Mouse (Mus musculus) intestine, embryonic 14.5 days (tissue): ENCODE results near the gene Atg5. TPM values are rescaled to one million over a fixed set of nuclear protein-coding genes. Genes with fewer than 3 reads are reported as not detected.

ENCODE experiments used
- ATAC-seq: fragments of 200-750 bp; cut with Nextera tagmentation; replicated peaks from 2 replicates; pipeline ENCODE4 v1.8.0; 2017; ENCODE audit warnings: low read depth, moderate number of reproducible peaks, moderate TSS enrichment, moderate library complexity; ENCODE audit not compliant: low FRiP score, low TSS enrichment
- DNase-seq: peaks from one replicate; pipeline ENCODE4 v3.0.0-alpha.2; 2018; ENCODE audit warnings: low spot score
- H3K27ac ChIP-seq: fragments of 300-500 bp; sonication (generic); 2 replicates; pipeline ENCODE4 v1.5.1; 2014; ENCODE audit warnings: low read depth, mild to moderate bottlenecking, control low read depth
- H3K27me3 ChIP-seq: fragments of 300-500 bp; sonication (generic); replicated peaks from 2 replicates; pipeline ENCODE4 v1.6.1; 2014; ENCODE audit warnings: low read length, control low read depth; ENCODE audit not compliant: control insufficient read depth, insufficient read depth
- H3K36me3 ChIP-seq: fragments of 300-500 bp; sonication (generic); 2 replicates; pipeline ENCODE4 v1.6.1; 2014; ENCODE audit warnings: low read length, control low read depth; ENCODE audit not compliant: control insufficient read depth, insufficient read depth
- H3K4me1 ChIP-seq: fragments of 300-500 bp; sonication (generic); replicated peaks from 2 replicates; pipeline ENCODE4 v1.6.1; 2014; ENCODE audit warnings: low read length, control low read depth, mixed read lengths; ENCODE audit not compliant: control insufficient read depth, insufficient read depth
- H3K4me2 ChIP-seq: fragments of 300-500 bp; sonication (generic); 2 replicates; pipeline ENCODE4 v1.6.1; 2014; ENCODE audit warnings: low read length
- H3K4me3 ChIP-seq: fragments of 300-500 bp; sonication (generic); 2 replicates; pipeline ENCODE4 v1.5.1; 2014; ENCODE audit warnings: low read depth, low read length, control low read depth, mixed read lengths
- H3K9ac ChIP-seq: fragments of 300-500 bp; sonication (generic); 2 replicates; pipeline ENCODE4 v1.6.1; 2014; ENCODE audit warnings: mild to moderate bottlenecking, low read length
- H3K9me3 ChIP-seq: fragments of 300-500 bp; sonication (generic); 2 replicates; pipeline ENCODE4 v1.6.1; 2016; ENCODE audit warnings: low read length, control low read depth; ENCODE audit not compliant: control insufficient read depth
- WGBS: fragments of 180-500 bp; shearing (Covaris S2); extraction: QIAGEN DNeasy Blood & Tissue Kit; methylation state at CpG from one replicate; pipeline ENCODE4 v1.1.7; 2014; 5-methylcytosine and 5-hydroxymethylcytosine counted together
- polyA plus RNA-seq: library from polyadenylated mRNA; unstranded; fragments of >200 nt; fragmentation: Nextera tagmentation; extraction: Ambion mirVana; gene quantifications from 2 replicates; pipeline ENCODE4 v1.2.1, GENCODE M21; 2014

Atg5 gene
- polyA plus RNA-seq, 1 experiment from 2014 or later = 52.0 TPM

- Histone ChIP-seq H3K4me3 (no peak overlapping the region), H3K36me3 (no peaks in the 10 kb centered on the region), H3K4me2 (no peak overlapping the region), H3K27ac (no peak overlapping the region), H3K4me1 (no peaks in the 10 kb centered on the region), H3K27me3 (no peaks in the 10 kb centered on the region), H3K9me3 (no peaks in the 10 kb centered on the region), H3K9ac (no peak overlapping the region)
- no peak for ATAC-seq
- DNase-seq = no peak
- 86% methylated on average over 9 of the region's 9 CpGs for WGBS
Observed at GRCm38 (mm10) chr10:44362846-44363245, 94.7 kb downstream of the Atg5 start.

DNA sequence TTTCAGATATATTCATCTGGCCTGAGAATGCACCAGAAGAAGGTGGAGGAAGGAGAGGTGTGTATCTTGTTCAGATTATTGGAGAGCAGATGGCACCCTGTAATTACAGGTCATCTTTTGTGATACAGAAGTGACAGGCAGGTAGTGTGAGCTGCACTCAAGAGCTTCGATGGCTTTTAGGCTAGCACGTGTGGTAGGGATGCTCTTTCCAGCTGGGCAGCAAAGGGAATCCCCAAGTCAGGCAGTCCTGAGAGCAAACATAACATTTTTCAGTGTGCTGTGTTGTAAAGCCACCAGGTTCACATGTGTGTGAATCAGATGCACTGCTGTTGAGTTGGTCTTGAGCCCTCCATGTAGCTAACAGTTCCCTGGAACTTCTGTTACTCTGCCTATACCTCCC, 98.0 kb downstream of the Atg5 start:
- DNase-seq = no peak
- Histone ChIP-seq H3K36me3 (no peaks in the 10 kb centered on the region), H3K4me1 (no peaks in the 10 kb centered on the region), H3K27me3 (no peaks in the 10 kb centered on the region), H3K9ac (no peak overlapping the region), H3K4me2 (no peak overlapping the region), H3K9me3 (no peaks in the 10 kb centered on the region), H3K4me3 (no peak overlapping the region), H3K27ac (no peak overlapping the region)
- no peak for ATAC-seq
- 85% methylated on average over 2 of the region's 2 CpGs for WGBS

DNA sequence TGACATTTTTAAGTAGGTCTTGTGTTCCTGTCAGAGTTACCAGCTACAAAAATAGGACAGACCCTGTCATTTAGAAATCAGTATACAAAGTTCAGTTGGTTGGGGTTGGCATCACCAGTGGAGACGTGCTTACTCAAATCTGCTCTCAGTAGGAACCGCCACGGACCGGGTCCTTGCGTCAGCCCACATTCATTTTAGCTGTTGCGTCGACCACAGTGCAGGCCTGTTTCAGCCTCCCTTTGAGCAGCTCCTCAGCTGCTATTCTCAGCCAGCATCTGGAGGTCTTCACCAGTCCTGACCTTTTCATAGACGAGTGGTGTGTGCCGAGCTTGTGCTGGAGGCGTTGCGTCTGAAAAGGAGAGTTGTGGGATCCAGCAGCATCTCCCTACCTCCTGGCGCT, 98.9 kb downstream of the Atg5 start:
- Histone ChIP-seq H3K4me2 (no peak overlapping the region), H3K9me3 (no peaks in the 10 kb centered on the region), H3K9ac (no peak overlapping the region), H3K4me1 (no peaks in the 10 kb centered on the region), H3K36me3 (no peaks in the 10 kb centered on the region), H3K4me3 (no peak overlapping the region), H3K27ac (no peak overlapping the region), H3K27me3 (no peaks in the 10 kb centered on the region)
- WGBS = 82% methylated on average over 12 of the region's 12 CpGs
- DNase-seq = no peak
- no peak for ATAC-seq

GRCm38 (mm10) chr10:44368596-44368995, 100.4 kb downstream of the Atg5 start:
- H3K4me2 ChIP-seq = no peak overlapping the region
- H3K9ac ChIP-seq = no peak overlapping the region
- H3K9me3 ChIP-seq = no peaks in the 10 kb centered on the region
- H3K27me3 ChIP-seq = no peaks in the 10 kb centered on the region
- no peak for DNase-seq
- no peaks in the 10 kb centered on the region for H3K36me3 ChIP-seq
- ATAC-seq = no peak
- no peaks in the 10 kb centered on the region for H3K4me1 ChIP-seq
- 63% methylated on average over 12 of the region's 13 CpGs for WGBS
- no peak overlapping the region for H3K27ac ChIP-seq
- H3K4me3 ChIP-seq = no peak overlapping the region

DNA sequence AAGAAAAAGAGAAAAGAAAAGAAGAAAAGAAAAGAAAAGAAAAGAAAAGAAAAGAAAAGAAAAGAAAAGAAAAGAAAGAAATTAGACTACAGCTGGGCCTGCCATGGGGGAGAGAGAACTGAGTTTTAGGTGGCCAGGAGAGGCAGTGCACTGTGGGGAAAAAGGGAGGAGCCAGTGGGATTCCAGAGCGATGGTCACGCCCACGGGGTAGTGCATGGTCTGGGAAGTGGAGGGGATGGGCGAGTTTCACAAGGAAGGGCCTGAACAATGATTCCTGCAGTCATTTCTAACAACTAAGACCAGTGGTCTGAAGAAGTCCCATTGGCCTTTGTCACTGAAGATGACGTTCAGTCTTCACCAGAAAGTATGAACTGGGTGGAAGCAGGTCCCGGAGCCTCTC, 102.5 kb downstream of the Atg5 start:
- Histone ChIP-seq H3K4me1 (no peaks in the 10 kb centered on the region), H3K36me3 (no peaks in the 10 kb centered on the region), H3K27me3 (no peaks in the 10 kb centered on the region), H3K27ac (no peak overlapping the region), H3K4me2 (no peak overlapping the region), H3K9me3 (no peaks in the 10 kb centered on the region), H3K9ac (no peak overlapping the region), H3K4me3 (no peak overlapping the region)
- DNase-seq (no peak), ATAC-seq (no peak)
- 80% methylated on average over 6 of the region's 6 CpGs for WGBS

- no peaks in the 10 kb centered on the region for H3K4me1 ChIP-seq
- no peak overlapping the region for H3K9ac ChIP-seq
- no peak overlapping the region for H3K27ac ChIP-seq
- no peak overlapping the region for H3K4me2 ChIP-seq
- DNase-seq (no peak), ATAC-seq (no peak)
- no peaks in the 10 kb centered on the region for H3K9me3 ChIP-seq
- H3K27me3 ChIP-seq = no peaks in the 10 kb centered on the region
- no peaks in the 10 kb centered on the region for H3K36me3 ChIP-seq
- H3K4me3 ChIP-seq = no peak overlapping the region
- WGBS = 77% methylated on average over 3 of the region's 3 CpGs
Observed at GRCm38 (mm10) chr10:44372210-44372609, 104.1 kb downstream of the Atg5 start.

- Histone ChIP-seq H3K9ac (no peak overlapping the region), H3K36me3 (no peaks in the 10 kb centered on the region), H3K9me3 (no peaks in the 10 kb centered on the region), H3K4me1 (no peaks in the 10 kb centered on the region), H3K4me3 (no peak overlapping the region), H3K27me3 (no peaks in the 10 kb centered on the region), H3K27ac (no peak overlapping the region), H3K4me2 (no peak overlapping the region)
- no peak for ATAC-seq
- 77% methylated on average over 2 of the region's 2 CpGs for WGBS
- no peak for DNase-seq
Observed at GRCm38 (mm10) chr10:44374678-44375077, 106.5 kb downstream of the Atg5 start.

DNA sequence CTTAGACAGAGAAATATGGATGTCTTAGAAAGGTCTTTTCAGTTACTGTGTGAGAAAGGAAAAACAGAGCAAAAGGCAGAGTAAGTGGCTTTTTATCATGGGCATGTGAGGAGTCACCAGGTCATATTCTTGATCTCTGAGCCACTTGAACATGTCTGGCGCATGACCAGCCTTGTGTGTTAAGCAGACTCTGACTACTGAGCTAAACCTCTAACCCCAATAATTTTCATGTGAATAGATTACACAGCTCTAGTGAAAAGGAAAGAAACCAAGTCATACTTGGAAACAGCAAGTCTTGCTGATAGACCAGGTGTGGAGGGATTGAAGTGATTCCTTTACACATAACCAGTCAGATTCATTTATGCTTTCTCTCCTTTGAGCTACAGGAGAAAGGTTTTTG, 107.3 kb downstream of the Atg5 start:
- H3K9ac ChIP-seq = no peak overlapping the region
- H3K9me3 ChIP-seq = no peaks in the 10 kb centered on the region
- WGBS = 80% methylated on average over 1 of the region's 1 CpGs
- no peak overlapping the region for H3K4me2 ChIP-seq
- ATAC-seq (no peak), DNase-seq (no peak)
- H3K36me3 ChIP-seq = no peaks in the 10 kb centered on the region
- H3K4me1 ChIP-seq = peaks cover 4% of the 10 kb centered on the region; the same call in 1 of the 2 replicates
- H3K27me3 ChIP-seq = no peaks in the 10 kb centered on the region
- H3K27ac ChIP-seq = no peak overlapping the region
- H3K4me3 ChIP-seq = no peak overlapping the region

DNA sequence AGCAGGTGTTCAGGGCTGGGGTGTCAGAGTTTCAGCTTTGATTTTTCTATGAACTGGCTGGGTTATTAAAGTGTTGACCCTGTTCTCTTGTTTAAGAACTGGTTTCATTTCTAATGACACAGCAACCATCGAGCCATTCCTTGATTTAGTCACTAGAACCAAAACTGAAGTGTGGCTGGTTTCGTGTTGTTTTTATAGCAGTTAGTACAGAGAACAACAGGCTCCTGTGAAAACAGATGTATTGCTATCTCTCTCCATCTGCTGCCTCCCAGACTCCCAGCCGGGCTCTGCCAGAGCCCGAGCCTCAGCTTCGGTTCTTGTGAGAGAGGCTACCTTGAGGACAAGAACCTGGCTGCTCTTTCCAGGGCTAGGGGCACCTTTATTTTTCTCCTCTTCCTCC, 109.7 kb downstream of the Atg5 start:
- H3K36me3 ChIP-seq = no peaks in the 10 kb centered on the region
- H3K4me3 ChIP-seq = no peak overlapping the region
- WGBS = 60% methylated on average over 5 of the region's 5 CpGs
- no peaks in the 10 kb centered on the region for H3K27me3 ChIP-seq
- H3K4me2 ChIP-seq = no peak overlapping the region
- no peaks in the 10 kb centered on the region for H3K9me3 ChIP-seq
- peaks cover 13% of the 10 kb centered on the region for H3K4me1 ChIP-seq
- H3K27ac ChIP-seq = no peak overlapping the region
- ATAC-seq = no peak
- DNase-seq = no peak
- H3K9ac ChIP-seq = no peak overlapping the region
